Mouse (Mus musculus): ENCODE measurements around the gene Cd247.

Gene Cd247

GRCm38 (mm10) chr1:165775518-165776294 is 12.8 kb upstream of the Cd247 start:
- DNase-seq (ENCODE audit: low spot score): peak; percentile 50

- DNase-seq (ENCODE audit: low spot score): peak; percentile 33
Observed at GRCm38 (mm10) chr1:165779954-165780585, 8.4 kb upstream of the Cd247 start.

- peak; percentile 23 for DNase-seq (ENCODE audit: low spot score)
Observed at GRCm38 (mm10) chr1:165780586-165781111, 7.8 kb upstream of the Cd247 start.

GRCm38 (mm10) chr1:165781426-165781825 is 7.1 kb upstream of the Cd247 start:
- DNase-seq (ENCODE audit: low spot score): no peak

- no peak for DNase-seq (ENCODE audit: low spot score)
Observed at GRCm38 (mm10) chr1:165781911-165782310, 6.6 kb upstream of the Cd247 start.

- DNase-seq (ENCODE audit: low spot score): no peak
Observed at GRCm38 (mm10) chr1:165786296-165786695, 2.2 kb upstream of the Cd247 start.

GRCm38 (mm10) chr1:165789066-165789660 is 682 bp downstream of the Cd247 start:
- no peak for DNase-seq (ENCODE audit: low spot score)

GRCm38 (mm10) chr1:165789963-165790362 is 1.5 kb downstream of the Cd247 start:
- DNase-seq (ENCODE audit: low spot score): no peak

GRCm38 (mm10) chr1:165790461-165791210 is 2.2 kb downstream of the Cd247 start:
- DNase-seq (ENCODE audit: low spot score): no peak

- no peak for DNase-seq (ENCODE audit: low spot score)
Observed at GRCm38 (mm10) chr1:165791411-165791810, 2.9 kb downstream of the Cd247 start.

GRCm38 (mm10) chr1:165801709-165802310 is 13.3 kb downstream of the Cd247 start:
- DNase-seq (ENCODE audit: low spot score): no peak

GRCm38 (mm10) chr1:165803107-165803506 is 14.6 kb downstream of the Cd247 start:
- no peak for DNase-seq (ENCODE audit: low spot score)

- DNase-seq (ENCODE audit: low spot score): no peak
Observed at GRCm38 (mm10) chr1:165804133-165804532, 15.7 kb downstream of the Cd247 start.

- no peak for DNase-seq (ENCODE audit: low spot score)
Observed at GRCm38 (mm10) chr1:165810633-165811032, 22.2 kb downstream of the Cd247 start.

GRCm38 (mm10) chr1:165811170-165811569 is 22.7 kb downstream of the Cd247 start:
- DNase-seq (ENCODE audit: low spot score): no peak

- no peak for DNase-seq (ENCODE audit: low spot score)
Observed at GRCm38 (mm10) chr1:165812775-165813174, 24.3 kb downstream of the Cd247 start.

GRCm38 (mm10) chr1:165814116-165814515 is 25.6 kb downstream of the Cd247 start:
- no peak for DNase-seq (ENCODE audit: low spot score)

GRCm38 (mm10) chr1:165814521-165815278 is 26.2 kb downstream of the Cd247 start:
- no peak for DNase-seq (ENCODE audit: low spot score)

- no peak for DNase-seq (ENCODE audit: low spot score)
Observed at GRCm38 (mm10) chr1:165816391-165816790, 27.9 kb downstream of the Cd247 start.

GRCm38 (mm10) chr1:165817264-165817663 is 28.8 kb downstream of the Cd247 start:
- peak; percentile 18 for DNase-seq (ENCODE audit: low spot score)

All from yolk sac, embryonic 10.5 days (tissue).